Mouse (Mus musculus) lung, adult 10 weeks (tissue): ENCODE data around the gene Mfsd13b. TPM values are rescaled to one million over a fixed set of nuclear protein-coding genes. Genes with fewer than 3 reads are reported as not detected.

Experiments
- polyA plus RNA-seq: library from polyadenylated mRNA; stranded (reverse); fragments of 350-450 nt; fragmentation: Illumina TruSeq; extraction: RNeasy Lipid Tissue Mini Kit (QIAGEN cat#74804); gene quantifications from one replicate; pipeline ENCODE4 v1.2.3, GENCODE M21; 2014; ENCODE audit warnings: low read depth, low replicate concordance; ENCODE audit not compliant: insufficient read depth

The Mfsd13b gene
- not detected for polyA plus RNA-seq

DNA sequence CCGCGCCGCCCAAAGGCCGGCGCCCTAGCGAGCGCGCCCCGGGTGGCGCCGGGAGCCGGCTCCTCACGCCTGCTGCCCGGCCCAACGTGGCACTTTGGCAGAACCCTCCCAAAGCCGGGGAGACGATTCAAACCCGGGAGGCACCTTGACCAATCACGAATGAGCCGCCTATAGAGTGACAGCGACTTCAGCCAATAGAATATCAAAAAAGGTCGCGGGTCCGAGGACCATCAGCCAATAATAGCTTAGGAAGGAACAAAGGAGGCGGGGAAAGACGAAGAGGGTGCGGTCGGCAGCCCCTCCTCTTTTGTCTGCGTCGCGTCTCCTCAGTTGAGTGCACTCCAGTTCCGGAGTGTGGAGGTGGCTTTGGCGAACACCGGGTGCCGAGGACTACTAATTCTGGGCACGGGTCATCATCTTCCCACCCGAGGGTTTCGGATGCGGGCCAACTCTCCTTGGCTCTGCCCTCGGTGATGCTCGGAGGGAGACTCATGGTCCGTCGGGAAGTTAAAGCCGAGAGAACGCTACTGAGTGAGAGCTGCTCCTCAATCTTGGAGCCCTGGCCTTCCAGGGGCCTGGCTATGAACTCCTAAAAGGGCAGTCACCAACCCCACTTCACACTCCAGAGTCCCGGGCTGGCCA lies at the start of gene Mfsd13b, which contains the start of gene Cdr2:
Mfsd13b (plus strand) TSS at position 310 of the 642 bp plus-strand sequence.
Cdr2 (minus strand) TSS at position 113 of the 642 bp plus-strand sequence.

DNA sequence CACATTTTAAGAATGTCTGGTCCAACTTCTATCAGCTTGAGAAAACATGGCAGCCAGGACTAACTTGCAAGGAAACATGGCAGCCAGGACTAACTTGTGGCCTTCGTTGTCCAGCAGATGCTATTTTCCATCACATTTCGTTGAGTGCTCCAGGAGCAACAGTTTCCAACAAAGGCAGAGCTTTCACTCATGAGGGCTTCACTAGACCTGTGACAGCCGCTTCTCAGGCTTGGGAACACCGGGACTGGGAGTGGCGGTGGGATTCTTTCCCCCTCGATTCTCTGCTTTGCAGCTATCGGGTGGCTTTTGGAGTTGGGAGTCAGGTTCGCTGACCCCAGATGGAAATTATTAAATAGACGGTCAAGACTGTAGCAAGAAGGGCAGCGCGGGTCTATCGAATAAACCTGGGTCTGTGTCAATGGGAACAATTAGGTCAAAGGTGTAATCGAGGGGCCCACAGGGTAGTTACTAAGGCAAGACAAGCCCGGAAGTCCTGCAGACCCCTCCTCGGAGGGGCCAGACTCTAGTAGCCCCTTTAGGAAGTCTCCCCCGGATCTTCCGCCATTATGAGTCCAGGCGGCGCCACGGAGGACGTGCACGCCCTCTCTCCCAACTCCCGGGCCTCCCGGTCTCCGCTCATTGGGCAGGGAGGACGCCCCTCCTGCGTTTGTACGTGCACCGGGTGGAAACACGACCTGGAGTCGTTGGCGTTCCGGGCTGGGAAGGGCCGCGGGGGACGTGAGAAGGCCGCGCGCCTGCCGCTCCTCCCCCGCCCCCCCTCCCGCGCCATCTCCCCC lies 51.7 kb downstream of the Mfsd13b start, which contains the start of gene Mettl9:
Mettl9 (plus strand) TSS at position 590 of the 797 bp plus-strand sequence.

Other genes with a start within 250 kb of the Mfsd13b start
- 3.8 TPM for gene Vwa3a, start 243.2 kb upstream of the Mfsd13b start, polyA plus RNA-seq
- not detected for gene Gm5737, start 170.1 kb upstream of the Mfsd13b start, polyA plus RNA-seq
- gene Eef2k, start 139.7 kb upstream of the Mfsd13b start, polyA plus RNA-seq: 6.7 TPM
- 9.2 TPM for gene Polr3e, start 64.8 kb upstream of the Mfsd13b start, polyA plus RNA-seq
- gene Cdr2, start 197 bp upstream of the Mfsd13b start, polyA plus RNA-seq: 27.1 TPM
- 38.4 TPM for gene Mettl9, start 51.9 kb downstream of the Mfsd13b start, polyA plus RNA-seq
- 5.3 TPM for gene Igsf6, start 92.1 kb downstream of the Mfsd13b start, polyA plus RNA-seq
- gene Otoa, start 99.1 kb downstream of the Mfsd13b start, polyA plus RNA-seq: not detected